Mouse (Mus musculus) hindbrain, embryonic 13.5 days (tissue): ENCODE results near the gene Hmgn1. TPM values are rescaled to one million over a fixed set of nuclear protein-coding genes. Genes with fewer than 3 reads are reported as not detected.
A peak's percentile ranks its signal among the peaks of the same experiment; 100 is the strongest.

Source experiments
- ATAC-seq: fragments of 200-750 bp; cut with Nextera tagmentation; 2 replicates; pipeline ENCODE4 v1.8.0; 2017; ENCODE audit warnings: moderate TSS enrichment; ENCODE audit not compliant: low FRiP score
- H3K27ac ChIP-seq: fragments of 300-500 bp; sonication (generic); 2 replicates; pipeline ENCODE4 v1.5.1; 2015; ENCODE audit warnings: inconsistent platforms, mild to moderate bottlenecking, moderate library complexity
- H3K27me3 ChIP-seq: fragments of 300-500 bp; sonication (generic); 2 replicates; pipeline ENCODE4 v1.6.1; 2015; ENCODE audit warnings: mild to moderate bottlenecking, inconsistent platforms
- H3K36me3 ChIP-seq: fragments of 300-500 bp; sonication (generic); 2 replicates; pipeline ENCODE4 v1.6.1; 2015; ENCODE audit warnings: mild to moderate bottlenecking, inconsistent platforms
- H3K4me1 ChIP-seq: fragments of 300-500 bp; sonication (generic); replicated peaks from 2 replicates; pipeline ENCODE4 v1.6.1; 2015; ENCODE audit warnings: inconsistent platforms
- H3K4me2 ChIP-seq: fragments of 300-500 bp; sonication (generic); 2 replicates; pipeline ENCODE4 v1.6.1; 2015; ENCODE audit warnings: inconsistent platforms, mild to moderate bottlenecking, moderate library complexity
- H3K4me3 ChIP-seq: fragments of 300-500 bp; sonication (generic); 2 replicates; pipeline ENCODE4 v1.5.1; 2015; ENCODE audit warnings: mild to moderate bottlenecking, inconsistent platforms
- H3K9ac ChIP-seq: fragments of 300-500 bp; sonication (generic); 2 replicates; pipeline ENCODE4 v1.6.1; 2015; ENCODE audit warnings: mild to moderate bottlenecking, inconsistent platforms
- H3K9me3 ChIP-seq: fragments of 300-500 bp; sonication (generic); 2 replicates; pipeline ENCODE4 v1.6.1; 2016; ENCODE audit warnings: inconsistent platforms
- WGBS: fragments of 180-500 bp; shearing (Covaris S2); methylation state at CpG from one replicate; pipeline ENCODE4 v1.1.7; 2015; 5-methylcytosine and 5-hydroxymethylcytosine counted together
- polyA plus RNA-seq: library from polyadenylated mRNA; unstranded; fragments of >200 nt; fragmentation: Nextera tagmentation; extraction: Ambion mirVana; gene quantifications from 2 replicates; pipeline ENCODE4 v1.2.1, GENCODE M21; 2015

The Hmgn1 gene
- polyA plus RNA-seq, 1 experiment from 2014 or later: 477 TPM

GRCm38 (mm10) chr16:96083179-96083646 is 44.3 kb downstream of the Hmgn1 start:
- peak; percentile 2 for ATAC-seq
- Histone ChIP-seq H3K4me2 (peak overlapping the region; percentile 71), H3K36me3 (peaks cover 22% of the 10 kb centered on the region), H3K9ac (peak overlapping the region; percentile 99), H3K27me3 (no peaks in the 10 kb centered on the region), H3K27ac (peak overlapping the region; percentile 99), H3K9me3 (no peaks in the 10 kb centered on the region), H3K4me3 (peak overlapping the region; percentile 99), H3K4me1 (peaks cover 33% of the 10 kb centered on the region)
- WGBS: 2% methylated on average over 20 of the region's 20 CpGs

- peak within 1 kb of the TSS; percentile 99 for H3K27ac ChIP-seq
- peaks cover 29% of the 10 kb centered on the region for H3K36me3 ChIP-seq
- H3K9me3 ChIP-seq: no peaks in the 10 kb centered on the region
- H3K9ac ChIP-seq: peak within 1 kb of the TSS; percentile 99
- peak within 1 kb of the TSS; percentile 99 for H3K4me3 ChIP-seq
- H3K4me2 ChIP-seq: peak within 1 kb of the TSS; percentile 71
- H3K27me3 ChIP-seq: no peaks in the 10 kb centered on the region
- peaks cover 33% of the 10 kb centered on the region for H3K4me1 ChIP-seq
- WGBS: under 1% methylated on average over 77 of the region's 107 CpGs
- peak; percentile 83 for ATAC-seq
Measured at GRCm38 (mm10) chr16:96082301-96083178, 45.0 kb downstream of the Hmgn1 start, which contains the start of gene Brwd1. Gene Brwd1 (minus strand): TSS chr16:96082526.

- Histone ChIP-seq H3K27me3 (no peaks in the 10 kb centered on the region), H3K9ac (peak overlapping the region; percentile 99), H3K4me1 (peaks cover 33% of the 10 kb centered on the region), H3K36me3 (peaks cover 31% of the 10 kb centered on the region), H3K9me3 (no peaks in the 10 kb centered on the region), H3K27ac (peak overlapping the region; percentile 99), H3K4me2 (peak overlapping the region; percentile 71), H3K4me3 (peak overlapping the region; percentile 99)
- peak; percentile 40 for ATAC-seq
- WGBS: under 1% methylated on average over 60 of the region's 68 CpGs
Measured at GRCm38 (mm10) chr16:96081742-96082241, 45.7 kb downstream of the Hmgn1 start.

GRCm38 (mm10) chr16:96081331-96081730 is 46.2 kb downstream of the Hmgn1 start:
- H3K9me3 ChIP-seq: no peaks in the 10 kb centered on the region
- H3K4me2 ChIP-seq: peak overlapping the region; percentile 71
- H3K4me3 ChIP-seq: peak overlapping the region; percentile 99
- no peaks in the 10 kb centered on the region for H3K27me3 ChIP-seq
- H3K9ac ChIP-seq: peak overlapping the region; percentile 99
- peak overlapping the region; percentile 99 for H3K27ac ChIP-seq
- WGBS: 1% methylated on average over 25 of the region's 28 CpGs
- peak; percentile 77 for ATAC-seq
- H3K4me1 ChIP-seq: peaks cover 33% of the 10 kb centered on the region
- H3K36me3 ChIP-seq: peaks cover 34% of the 10 kb centered on the region

- Histone ChIP-seq H3K4me3 (peak overlapping the region; percentile 99), H3K9me3 (no peaks in the 10 kb centered on the region), H3K27me3 (no peaks in the 10 kb centered on the region), H3K4me2 (peak overlapping the region; percentile 71), H3K4me1 (peaks cover 33% of the 10 kb centered on the region), H3K27ac (no peak overlapping the region), H3K36me3 (peaks cover 36% of the 10 kb centered on the region), H3K9ac (peak overlapping the region; percentile 99; the same call in 1 of the 2 replicates)
- WGBS: 88% methylated on average over 7 of the region's 7 CpGs
- no peak for ATAC-seq
Measured at GRCm38 (mm10) chr16:96080524-96080923, 47.0 kb downstream of the Hmgn1 start.

Other genes starting within 250 kb of the Hmgn1 start
- gene Psmg1, start 136.8 kb downstream of the Hmgn1 start, polyA plus RNA-seq: 60.8 and 64.0 TPM in 2 replicates
- 279 and 297 TPM in 2 replicates for gene Brwd1, start 45.2 kb downstream of the Hmgn1 start, polyA plus RNA-seq
- 169 and 172 TPM in 2 replicates for gene Wrb, start 17.7 kb upstream of the Hmgn1 start, polyA plus RNA-seq
- 1.6 and 2.1 TPM in 2 replicates for gene Lca5l, start 64.5 kb upstream of the Hmgn1 start, polyA plus RNA-seq
- 1.6 and 2.9 TPM in 2 replicates for gene Sh3bgr, start 72.7 kb upstream of the Hmgn1 start, polyA plus RNA-seq
- gene B3galt5, start 108.1 kb upstream of the Hmgn1 start, polyA plus RNA-seq: 2.4 TPM in 2 replicates